Mouse (Mus musculus) left cerebral cortex, adult 2 months (tissue): Measurements from ENCODE around the gene Shisa2. TPM values are rescaled to one million over a fixed set of nuclear protein-coding genes. Genes with fewer than 3 reads are reported as not detected.
"Not testable (repeated sequence)": the region's sequence is repeated elsewhere in the genome, so short reads cannot be mapped to it uniquely, and the experiment has no call there.

Experiments
- DNase-seq, 2 experiments: peaks; one replicate each; pipeline ENCODE4 v3.0.0; 2021 to 2022; ENCODE audit warnings: low spot score in 2 of 2, mixed read lengths in 1 of 2; ENCODE audit errors: extremely low spot score in 1 of 2
- H3K27ac ChIP-seq: fragments of 200-600 bp; 2 replicates; pipeline ENCODE4 v1.8.1; 2022
- H3K4me3 ChIP-seq: fragments of 200-600 bp; 2 replicates; pipeline ENCODE4 v1.8.1; 2022
- CTCF ChIP-seq: fragments of 200-600 bp; IDR thresholded peaks from 2 replicates; pipeline ENCODE4 v1.8.1; 2022; ENCODE audit warnings: antibody characterized with exemption, mild to moderate bottlenecking, moderate library complexity
- intact Hi-C: fragments of 180-260 bp; cut with DNase I; formaldehyde crosslinking; loops from one replicate; pipeline ENCODE4 v1.15.1; 2025
- total RNA-seq, 2 experiments: library from RNA; stranded (reverse); gene quantifications; 2 replicates each; pipeline ENCODE4 v1.2.3; 2021

The Shisa2 gene
- total RNA-seq, 2 experiments from 2014 or later, result 3.2 to 3.7 TPM

- no peak overlapping the region for H3K27ac ChIP-seq
- intact Hi-C loops, result loop anchor here (2.0 kb wide), 1 partner anchor 330 kb away; no protein-coding TSS in a partner anchor
- peak; percentile 76 for TF ChIP-seq CTCF
- no peak overlapping the region for H3K4me3 ChIP-seq
- DNase-seq, result peak; percentile 47 to 50
Observed at GRCm38 (mm10) chr14:59612920-59613625, 12.0 kb upstream of the Shisa2 start.

- intact Hi-C loops, DNase-seq, H3K27ac ChIP-seq, H3K4me3 ChIP-seq: not testable (repeated sequence)
Observed at GRCm38 (mm10) chr14:59614149-59614548, 11.0 kb upstream of the Shisa2 start.

- intact Hi-C loops, result no loop called here
- Histone ChIP-seq H3K27ac (no peak overlapping the region), H3K4me3 (no peak overlapping the region)
- no peak for DNase-seq
- no peak for TF ChIP-seq CTCF
Observed at GRCm38 (mm10) chr14:59616802-59617201, 8.3 kb upstream of the Shisa2 start.

GRCm38 (mm10) chr14:59624326-59624885 is 702 bp upstream of the Shisa2 start:
- DNase-seq, result no peak
- H3K4me3 ChIP-seq, result no peak overlapping the region
- intact Hi-C loops, result no loop called here
- no peak overlapping the region for H3K27ac ChIP-seq
- no peak for TF ChIP-seq CTCF

GRCm38 (mm10) chr14:59625806-59626364 is 777 bp downstream of the Shisa2 start:
- no peak for TF ChIP-seq CTCF
- DNase-seq, result peak in 1 of 2 experiments; percentile 31
- Histone ChIP-seq H3K27ac (no peak overlapping the region), H3K4me3 (peak overlapping the region; percentile 54)
- intact Hi-C loops, result no loop called here

- TF ChIP-seq CTCF, result no peak
Observed at GRCm38 (mm10) chr14:59626711-59627110, 1.6 kb downstream of the Shisa2 start.

GRCm38 (mm10) chr14:59627142-59627680 is 2.1 kb downstream of the Shisa2 start:
- DNase-seq, result no peak
- intact Hi-C loops, result no loop called here
- no peak overlapping the region for H3K4me3 ChIP-seq
- no peak overlapping the region for H3K27ac ChIP-seq
- TF ChIP-seq CTCF, result no peak

More at GRCm38 (mm10) chr14:59626711-59627110, 1.6 kb downstream of the Shisa2 start:
- no peak overlapping the region; the same call in 1 of the 2 replicates for H3K4me3 ChIP-seq
- no peak overlapping the region for H3K27ac ChIP-seq
- DNase-seq, result no peak
- intact Hi-C loops, result no loop called here

- DNase-seq, result no peak
- intact Hi-C loops, result no loop called here
- no peak for TF ChIP-seq CTCF
- H3K27ac ChIP-seq, result no peak overlapping the region
- H3K4me3 ChIP-seq, result no peak overlapping the region
Observed at GRCm38 (mm10) chr14:59627823-59628222, 2.7 kb downstream of the Shisa2 start.

- intact Hi-C loops, result no loop called here
- no peak for DNase-seq
- H3K27ac ChIP-seq, result no peak overlapping the region
- no peak for TF ChIP-seq CTCF
- no peak overlapping the region for H3K4me3 ChIP-seq
Observed at GRCm38 (mm10) chr14:59629308-59629707, 4.2 kb downstream of the Shisa2 start.

GRCm38 (mm10) chr14:59630096-59630495 is 5.0 kb downstream of the Shisa2 start:
- DNase-seq, result no peak
- H3K4me3 ChIP-seq, result no peak overlapping the region
- TF ChIP-seq CTCF, result no peak
- H3K27ac ChIP-seq, result no peak overlapping the region
- intact Hi-C loops, result no loop called here

- TF ChIP-seq CTCF, result no peak
- intact Hi-C loops, result no loop called here
- DNase-seq, result no peak
Observed at GRCm38 (mm10) chr14:59632067-59632466, 7.0 kb downstream of the Shisa2 start.

GRCm38 (mm10) chr14:59633295-59633898 is 8.3 kb downstream of the Shisa2 start:
- H3K27ac ChIP-seq, result no peak overlapping the region
- no peak overlapping the region for H3K4me3 ChIP-seq
- intact Hi-C loops, result no loop called here
- TF ChIP-seq CTCF, result no peak
- DNase-seq, result no peak

More at GRCm38 (mm10) chr14:59632067-59632466, 7.0 kb downstream of the Shisa2 start:
- Histone ChIP-seq H3K4me3 (no peak overlapping the region), H3K27ac (no peak overlapping the region)
